Mouse (Mus musculus) adrenal gland, postnatal 36 days (tissue): Measurements from ENCODE around the gene Rexo2. TPM values are rescaled to one million over a fixed set of nuclear protein-coding genes. Genes with fewer than 3 reads are reported as not detected.
A peak's percentile ranks its signal among the peaks of the same experiment; 100 is the strongest.
"Not testable (repeated sequence)": the region's sequence is repeated elsewhere in the genome, so short reads cannot be mapped to it uniquely, and the experiment has no call there.

Experiments
- DNase-seq, 2 experiments: peaks; one replicate each; pipeline ENCODE4 v3.0.0; 2021; ENCODE audit warnings: mixed read lengths in 1 of 2
- total RNA-seq, 2 experiments: library from RNA; stranded (reverse); gene quantifications; 2 replicates each; pipeline ENCODE4 v1.2.3; 2021

Rexo2 gene
- total RNA-seq, 2 experiments from 2014 or later, result 131 TPM

DNA sequence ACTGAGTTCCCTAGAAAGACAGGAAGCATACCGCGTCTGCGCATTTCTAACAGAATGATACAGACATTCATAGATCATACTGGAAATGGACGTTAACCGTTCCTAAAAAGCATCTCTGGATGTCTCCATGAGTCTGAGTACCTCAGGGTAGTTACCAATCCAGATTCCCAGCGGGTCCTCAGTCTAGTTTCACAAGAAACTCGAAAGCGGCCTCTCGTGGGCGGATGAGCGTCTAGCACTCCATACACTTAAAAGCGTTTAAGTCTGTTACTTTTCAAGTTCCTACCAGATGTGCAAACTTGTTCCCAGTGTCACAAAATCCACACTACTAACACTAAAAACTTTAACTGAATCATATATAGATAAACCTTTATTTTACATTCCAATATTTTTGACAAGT, 7.3 kb downstream of the Rexo2 start:
- DNase-seq, result no peak

DNA sequence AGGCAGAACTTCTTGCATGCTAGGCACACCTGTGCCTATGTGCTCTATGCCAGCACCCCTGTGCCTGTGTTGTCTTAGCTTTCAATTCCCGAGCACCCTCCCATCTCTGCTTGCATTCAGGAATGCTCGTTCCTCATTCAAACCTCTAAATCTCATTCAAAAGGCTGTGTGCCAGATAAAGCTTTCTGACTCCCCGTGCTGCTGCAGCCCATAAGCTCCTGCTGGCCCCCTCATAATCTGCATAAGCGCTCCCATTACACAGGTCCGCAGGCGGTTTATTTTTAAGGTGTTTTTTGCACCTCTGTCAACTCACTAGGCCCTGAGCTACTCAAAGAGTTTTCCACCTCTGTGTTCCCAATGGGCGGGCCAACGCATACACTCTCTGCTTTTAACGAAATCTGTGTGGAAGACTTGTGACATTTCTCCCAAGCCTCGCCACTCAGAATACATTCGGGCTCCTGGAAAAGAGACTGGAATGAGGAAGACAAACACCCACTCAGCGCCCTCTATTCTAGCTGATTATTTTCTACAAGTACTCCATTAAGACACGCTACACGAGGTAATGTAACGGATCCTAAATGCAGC, 7.9 kb downstream of the Rexo2 start:
- DNase-seq, result no peak

GRCm38 (mm10) chr9:48467471-48467870, 13.0 kb downstream of the Rexo2 start:
- DNase-seq, result not testable (repeated sequence)

- DNase-seq, result peak; percentile 75 to 80
These were observed 13.6 kb downstream of the Rexo2 start for GRCm38 (mm10) chr9:48466804-48467203.

DNA sequence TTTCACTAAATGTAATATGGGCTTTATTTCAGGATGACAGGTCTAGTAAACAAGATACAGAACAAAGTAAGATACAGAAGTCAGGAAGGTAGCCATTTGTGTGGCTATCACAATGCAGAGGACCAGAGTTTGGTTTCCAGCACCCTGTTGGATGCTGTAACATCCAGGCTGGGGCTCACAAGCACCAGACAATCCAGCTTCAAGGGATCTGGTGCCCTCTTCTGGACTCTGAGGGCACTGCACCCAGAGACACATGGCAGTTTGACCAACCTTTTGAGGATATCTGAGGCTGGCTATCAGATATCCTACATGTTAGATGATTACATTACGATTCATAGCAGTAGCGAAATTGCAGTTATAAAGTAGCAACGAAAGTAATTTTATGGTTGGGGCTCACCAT, 14.8 kb downstream of the Rexo2 start:
- no peak for DNase-seq

GRCm38 (mm10) chr9:48461545-48461944, 18.9 kb downstream of the Rexo2 start:
- peak; percentile 26 to 42 for DNase-seq

GRCm38 (mm10) chr9:48460720-48461119, 19.7 kb downstream of the Rexo2 start:
- no peak for DNase-seq

- DNase-seq, result no peak
These were observed 21.0 kb downstream of the Rexo2 start for GRCm38 (mm10) chr9:48459391-48459790.

- no peak for DNase-seq
These were observed 21.5 kb downstream of the Rexo2 start for GRCm38 (mm10) chr9:48458879-48459278.

- DNase-seq, result no peak
These were observed 24.5 kb downstream of the Rexo2 start for GRCm38 (mm10) chr9:48455961-48456360.

DNA sequence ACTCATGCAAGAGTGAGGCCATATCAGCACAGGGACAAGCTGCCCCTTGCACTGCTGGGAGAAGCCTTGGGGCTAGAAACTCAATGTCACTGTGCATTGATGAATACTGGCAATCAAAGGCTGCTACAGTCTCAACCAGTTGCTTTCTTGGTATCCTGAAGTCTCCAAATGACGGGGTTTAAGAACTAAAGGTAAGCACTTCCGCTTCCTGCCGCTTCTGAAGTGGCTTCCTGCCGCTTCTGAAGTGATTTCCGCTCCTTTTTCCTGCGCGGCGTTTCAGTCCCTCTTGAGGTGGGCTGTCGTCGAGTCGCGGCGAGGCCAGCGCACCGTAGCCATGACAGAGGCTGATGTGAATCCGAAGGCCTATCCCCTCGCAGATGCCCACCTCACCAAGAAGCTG, 30.4 kb downstream of the Rexo2 start:
- no peak for DNase-seq

GRCm38 (mm10) chr9:48447783-48448209, 32.6 kb downstream of the Rexo2 start:
- DNase-seq, result peak; percentile 15 to 52

GRCm38 (mm10) chr9:48444821-48445220, 35.6 kb downstream of the Rexo2 start:
- no peak for DNase-seq

DNA sequence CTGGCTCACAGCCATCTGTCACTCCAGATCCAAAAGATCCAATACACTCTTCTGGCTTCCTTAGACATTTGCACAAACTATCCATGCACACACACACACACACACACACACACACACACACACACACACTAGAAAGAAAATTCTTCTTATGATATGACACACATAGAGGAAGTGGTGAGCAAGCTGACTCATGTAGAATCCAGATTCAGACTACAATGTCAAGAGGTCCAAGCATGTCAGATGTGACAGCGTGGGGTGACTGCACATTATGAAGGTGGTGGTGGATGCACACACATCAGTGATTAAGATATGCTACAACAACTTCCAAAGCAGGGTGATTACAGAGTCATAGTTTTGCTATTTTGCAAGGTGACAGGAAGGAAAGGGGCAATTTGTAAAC, 36.5 kb downstream of the Rexo2 start:
- no peak for DNase-seq

DNA sequence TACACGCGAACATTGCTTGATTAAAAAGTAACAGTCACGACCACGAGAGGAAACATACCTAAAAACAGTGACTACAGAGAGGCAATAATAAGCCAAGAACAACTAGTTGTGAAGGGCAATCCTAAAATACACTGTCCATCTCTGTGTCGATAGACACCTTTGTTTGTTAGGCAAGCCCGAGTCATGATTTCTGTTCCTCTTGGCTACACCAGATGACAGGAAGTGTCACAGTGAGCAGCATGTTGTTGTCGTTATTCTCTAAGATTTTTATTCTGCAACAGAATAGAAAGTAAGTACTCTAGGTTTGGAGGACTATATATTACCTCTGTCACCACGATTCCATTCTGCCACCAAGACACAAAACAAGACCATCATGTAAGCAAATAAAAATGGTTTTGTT, 48.0 kb downstream of the Rexo2 start:
- DNase-seq, result no peak

- no peak for DNase-seq
These were observed 53.2 kb downstream of the Rexo2 start for GRCm38 (mm10) chr9:48427176-48427575.

DNA sequence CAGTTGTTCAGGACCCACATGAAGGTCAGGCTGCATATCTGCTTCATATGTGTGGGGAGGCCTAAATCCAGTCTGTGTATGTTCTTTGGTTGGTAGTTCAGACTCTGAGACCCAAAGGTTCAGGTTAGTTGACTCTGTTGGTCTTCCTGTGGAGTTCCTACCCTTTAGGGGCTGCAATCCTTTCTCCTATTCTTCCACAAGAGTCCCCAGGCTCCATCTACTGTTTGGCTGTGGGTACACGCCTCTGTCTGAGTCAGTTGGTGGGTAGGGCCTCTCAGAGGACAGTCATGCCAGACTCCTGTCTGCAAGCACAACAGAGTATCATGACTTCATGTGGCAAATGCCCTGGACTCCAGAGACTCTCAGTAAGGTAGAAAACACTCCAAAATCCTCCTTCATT, 57.2 kb downstream of the Rexo2 start:
- peak; percentile 37 to 44 for DNase-seq

GRCm38 (mm10) chr9:48422382-48422781, 58.0 kb downstream of the Rexo2 start:
- DNase-seq, result no peak

DNA sequence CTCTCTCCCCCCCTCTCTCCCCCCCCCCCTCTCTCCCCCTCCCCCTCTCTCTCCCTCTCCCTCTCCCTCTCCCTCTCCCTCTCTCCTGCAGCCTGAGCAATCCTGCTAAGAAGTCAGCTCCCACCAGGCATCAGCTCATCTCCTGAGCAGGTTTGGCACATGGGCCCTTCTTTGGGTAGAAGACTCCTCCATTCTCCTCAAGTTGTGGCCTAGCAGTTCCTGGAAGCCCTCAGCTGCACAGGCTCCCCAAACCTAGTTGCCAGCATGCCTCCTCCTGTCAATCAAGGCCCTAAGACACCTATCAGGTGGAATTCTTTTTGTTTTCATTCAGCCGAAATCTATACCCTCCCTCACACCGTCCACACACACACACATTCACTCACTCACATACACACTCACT, 58.9 kb downstream of the Rexo2 start:
- no peak for DNase-seq

GRCm38 (mm10) chr9:48421029-48421428, 59.4 kb downstream of the Rexo2 start:
- DNase-seq, result no peak

GRCm38 (mm10) chr9:48420437-48420836, 60.0 kb downstream of the Rexo2 start:
- no peak for DNase-seq

DNA sequence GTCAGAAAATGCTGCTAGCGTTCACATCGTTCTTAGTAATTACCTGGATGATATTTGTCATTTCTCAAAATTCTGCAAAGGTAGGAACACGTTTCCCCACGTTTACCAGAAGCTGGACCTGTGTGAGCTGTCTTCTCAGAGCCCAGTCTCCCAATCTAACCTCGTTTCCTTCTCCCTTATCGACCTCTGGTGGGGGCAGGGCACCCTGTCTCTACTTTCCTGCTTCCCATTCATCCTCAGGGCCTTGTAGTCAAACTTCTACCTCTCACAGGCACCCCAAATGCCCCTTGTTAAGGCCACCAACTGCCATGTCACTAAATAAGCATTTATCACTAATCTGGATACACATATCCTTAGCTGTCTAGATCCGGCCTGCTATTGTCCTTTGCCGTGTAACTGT, 61.6 kb downstream of the Rexo2 start:
- DNase-seq, result no peak
